Mouse (Mus musculus) C2C12 (cell line): ENCODE measurements around the gene Atp2a2. TPM values are rescaled to one million over a fixed set of nuclear protein-coding genes. Genes with fewer than 3 reads are reported as not detected.

Experiments used
- H3K27me3 ChIP-seq: one replicate; pipeline ENCODE4 v1.6.1; 2011; ENCODE audit not compliant: control insufficient read depth, insufficient read depth, insufficient read length
- H3K36me3 ChIP-seq: one replicate; pipeline ENCODE4 v1.6.1; 2011; ENCODE audit not compliant: control insufficient read depth, insufficient read depth
- H3K4me3 ChIP-seq: one replicate; pipeline ENCODE4 v1.5.1; 2011; ENCODE audit warnings: mild to moderate bottlenecking, control low read depth; ENCODE audit not compliant: poor library complexity, insufficient read depth, severe bottlenecking
- H3K79me2 ChIP-seq: one replicate; pipeline ENCODE4 v1.6.1; 2011; ENCODE audit not compliant: control insufficient read depth, insufficient read depth
- H3K79me3 ChIP-seq: one replicate; pipeline ENCODE4 v1.6.1; 2011; ENCODE audit warnings: low read depth, control low read depth
- H3ac ChIP-seq: one replicate; pipeline ENCODE3; 2011; ENCODE audit warnings: low read depth; ENCODE audit not compliant: control insufficient read depth, insufficient read length
- CEBPB ChIP-seq: IDR thresholded peaks from one replicate; pipeline ENCODE4 v1.6.1; 2011; ENCODE audit warnings: low read depth, mild to moderate bottlenecking, control low read depth, moderate library complexity
- CTCF ChIP-seq: IDR thresholded peaks from one replicate; pipeline ENCODE4 v1.5.1; 2011; ENCODE audit not compliant: control insufficient read depth, insufficient read depth, insufficient read length
- FOSL1 ChIP-seq: IDR thresholded peaks from one replicate; pipeline ENCODE4 v1.8.0; 2011; ENCODE audit warnings: mild to moderate bottlenecking, low read length; ENCODE audit not compliant: poor library complexity, insufficient read depth, severe bottlenecking
- MAX ChIP-seq: IDR thresholded peaks from one replicate; pipeline ENCODE4 v1.6.1; 2011; ENCODE audit warnings: mild to moderate bottlenecking, control low read depth
- MYOD1 ChIP-seq: IDR thresholded peaks from one replicate; pipeline ENCODE4 v1.6.1; 2011; ENCODE audit warnings: low read depth; ENCODE audit not compliant: control insufficient read depth, insufficient read length
- MYOG ChIP-seq: IDR thresholded peaks from one replicate; pipeline ENCODE4 v1.6.1; 2011; ENCODE audit not compliant: control insufficient read depth, insufficient read length; ENCODE audit errors: extremely low read depth
- USF1 ChIP-seq: IDR thresholded peaks from one replicate; pipeline ENCODE4 v1.6.1; 2011; ENCODE audit warnings: low read depth, mild to moderate bottlenecking, control low read depth, moderate library complexity
- polyA plus RNA-seq: library from polyadenylated mRNA; unstranded; fragments of >200 nt; fragmentation: generic; extraction: Trizol; gene quantifications from one replicate; pipeline ENCODE4 v1.2.1, GENCODE M21; 2012; ENCODE audit warnings: missing spikeins

Gene Atp2a2
- polyA plus RNA-seq, 1 experiment, result 101 TPM

DNA sequence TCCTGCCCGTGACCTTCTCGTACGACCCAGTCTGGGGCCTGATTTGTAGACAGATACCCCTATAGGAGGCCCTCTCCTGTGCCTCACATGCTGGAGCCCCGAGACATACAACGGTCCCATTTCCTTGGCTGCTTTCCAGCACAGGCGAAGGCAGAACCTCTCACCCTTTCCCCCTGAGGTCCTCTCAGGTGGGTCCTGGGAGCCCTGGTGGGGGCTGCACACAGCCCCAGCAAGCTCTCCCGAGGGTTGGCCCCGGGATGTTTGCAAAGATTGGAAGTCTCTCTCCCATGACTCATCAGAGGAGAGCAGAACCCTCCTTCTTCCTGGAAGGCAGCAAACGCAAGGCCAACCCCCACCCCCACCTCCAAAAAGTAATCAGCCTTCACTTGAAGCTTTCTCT, 9.4 kb upstream of the Atp2a2 start:
- TF ChIP-seq MYOD1, result no peak
- TF ChIP-seq USF1, result no peak
- no peak for TF ChIP-seq CTCF
- no peak for TF ChIP-seq MAX
- no peak for TF ChIP-seq CEBPB
- TF ChIP-seq MYOG, result no peak
- no peak for TF ChIP-seq FOSL1
- no peak overlapping the region for H3K4me3 ChIP-seq

DNA sequence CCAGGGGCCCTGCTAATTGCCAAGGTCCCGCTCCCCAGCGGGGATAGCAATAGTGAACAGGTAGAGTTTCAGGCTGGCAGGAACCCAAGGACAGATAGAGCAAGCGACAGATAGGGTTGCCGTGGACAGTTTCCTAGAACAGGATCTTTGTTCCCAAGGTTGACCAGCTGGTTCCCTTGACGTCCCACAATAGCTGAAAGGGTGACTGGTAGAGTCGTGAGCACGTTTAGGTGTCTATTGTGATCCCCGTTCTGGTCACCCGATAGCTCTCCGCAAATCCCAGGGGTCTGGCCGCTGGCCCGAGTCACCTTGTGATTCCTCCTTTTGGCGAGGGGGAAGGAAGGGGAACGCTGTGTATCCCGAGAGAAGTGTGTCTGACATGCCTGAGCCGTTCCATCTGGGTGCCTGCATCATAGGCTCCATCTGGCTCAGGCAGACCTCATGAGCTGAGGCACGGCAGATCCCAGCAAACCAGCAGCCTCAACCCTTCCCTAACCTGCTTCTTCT, 8.7 kb upstream of the Atp2a2 start:
- Histone ChIP-seq H3K79me2 (no peaks in the 10 kb centered on the region), H3ac (no peak overlapping the region), H3K79me3 (no peaks in the 10 kb centered on the region), H3K36me3 (no peaks in the 10 kb centered on the region), H3K4me3 (no peak overlapping the region), H3K27me3 (no peaks in the 10 kb centered on the region)
- TF ChIP-seq MYOG (no peak), CTCF (no peak), FOSL1 (no peak), MAX (no peak), MYOD1 (no peak), USF1 (no peak), CEBPB (no peak)

More for the DNA sequence above, 9.4 kb upstream of the Atp2a2 start:
- Histone ChIP-seq H3K36me3 (no peaks in the 10 kb centered on the region), H3K79me2 (no peaks in the 10 kb centered on the region), H3K27me3 (no peaks in the 10 kb centered on the region), H3ac (no peak overlapping the region), H3K79me3 (no peaks in the 10 kb centered on the region)

DNA sequence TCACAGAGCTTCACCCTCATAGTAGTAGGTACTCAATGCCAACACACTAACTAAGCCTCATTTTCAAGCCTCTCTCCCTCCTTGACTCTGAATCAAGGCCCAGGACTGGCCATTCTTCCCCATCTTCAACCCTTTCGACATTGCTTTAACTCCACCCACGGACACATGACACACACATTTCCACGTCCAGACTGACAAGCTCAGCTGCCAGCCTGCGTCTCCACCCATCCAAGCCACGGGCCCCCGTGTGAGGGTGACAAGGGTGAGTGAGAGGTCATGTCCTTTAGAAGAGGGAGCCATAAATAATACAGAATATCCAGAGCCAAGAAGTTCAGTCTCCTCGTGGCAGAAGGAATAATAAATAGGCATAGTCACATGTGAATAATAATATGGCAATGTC, 7.6 kb upstream of the Atp2a2 start:
- Histone ChIP-seq H3ac (no peak overlapping the region), H3K36me3 (no peaks in the 10 kb centered on the region), H3K79me3 (no peaks in the 10 kb centered on the region), H3K79me2 (no peaks in the 10 kb centered on the region), H3K27me3 (no peaks in the 10 kb centered on the region), H3K4me3 (no peak overlapping the region)
- TF ChIP-seq CTCF (no peak), FOSL1 (no peak), MYOG (no peak), USF1 (no peak), MAX (no peak), MYOD1 (no peak), CEBPB (no peak)

DNA sequence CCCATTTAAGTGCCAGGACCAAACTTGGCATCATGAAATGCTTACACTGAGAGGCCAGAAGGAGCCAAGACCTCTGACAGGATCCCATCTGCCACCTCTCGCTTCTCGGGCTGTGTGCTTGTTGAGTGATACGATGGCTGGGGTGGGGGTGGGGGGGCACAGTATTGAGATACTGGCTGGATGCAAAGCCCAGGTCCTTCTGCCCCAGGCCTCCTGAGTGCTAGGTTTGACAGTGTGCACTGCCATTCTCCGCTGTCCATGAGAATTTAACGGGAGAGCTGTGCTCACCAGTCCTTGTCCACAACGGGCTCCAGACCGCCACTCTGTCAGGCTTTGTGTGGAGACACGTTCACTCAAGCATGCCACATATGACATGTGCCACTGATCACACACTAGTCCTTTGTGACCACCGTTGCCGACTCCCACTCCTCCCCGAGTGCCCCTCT, 6.9 kb upstream of the Atp2a2 start:
- Histone ChIP-seq H3K4me3 (no peak overlapping the region), H3K79me2 (no peaks in the 10 kb centered on the region), H3ac (no peak overlapping the region), H3K27me3 (no peaks in the 10 kb centered on the region), H3K79me3 (no peaks in the 10 kb centered on the region), H3K36me3 (no peaks in the 10 kb centered on the region)
- TF ChIP-seq USF1, result no peak
- no peak for TF ChIP-seq CEBPB
- no peak for TF ChIP-seq MYOD1
- no peak for TF ChIP-seq MAX
- TF ChIP-seq FOSL1, result no peak
- no peak for TF ChIP-seq CTCF
- no peak for TF ChIP-seq MYOG

DNA sequence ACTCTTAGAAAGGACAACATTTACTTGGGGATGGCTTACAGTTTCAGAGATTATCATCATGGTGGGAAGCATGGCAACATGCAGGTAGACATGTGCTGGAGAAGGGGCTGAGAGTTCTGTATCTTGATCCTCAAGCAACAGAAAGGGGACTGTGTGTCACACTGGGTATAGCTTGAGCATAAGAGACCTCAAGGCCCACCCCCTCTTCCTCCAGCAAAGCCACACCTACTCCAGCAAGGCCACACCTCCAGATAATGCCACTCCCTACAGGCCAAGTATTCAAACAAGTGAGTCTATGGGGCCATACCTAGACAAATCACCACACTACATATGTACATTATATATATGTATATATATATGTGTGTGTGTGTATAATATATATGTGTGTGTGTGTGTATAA, 5.4 kb upstream of the Atp2a2 start:
- H3ac ChIP-seq, result no peak overlapping the region
- H3K4me3 ChIP-seq, result no peak overlapping the region
- no peak for TF ChIP-seq USF1
- no peaks in the 10 kb centered on the region for H3K27me3 ChIP-seq
- H3K36me3 ChIP-seq, result no peaks in the 10 kb centered on the region
- H3K79me2 ChIP-seq, result no peaks in the 10 kb centered on the region
- no peaks in the 10 kb centered on the region for H3K79me3 ChIP-seq

DNA sequence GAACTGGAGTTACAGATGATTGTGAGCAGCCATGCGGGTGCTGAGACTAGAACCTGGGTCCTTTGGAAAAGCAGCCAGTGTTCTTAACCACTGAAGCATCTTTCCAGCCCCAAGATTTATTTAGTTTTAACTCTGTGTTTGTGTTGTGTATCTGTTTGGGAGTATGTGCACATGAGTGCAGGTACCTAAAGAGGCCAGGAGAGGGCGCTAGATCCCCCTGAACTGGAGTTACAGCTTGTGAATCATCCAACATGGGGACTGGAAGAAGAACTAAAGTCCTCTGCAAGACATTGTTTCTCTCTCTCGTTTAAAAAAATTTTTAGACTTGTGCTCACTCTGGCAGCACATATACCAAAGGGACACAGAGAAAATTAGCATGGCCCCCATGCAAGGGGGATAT, 4.4 kb upstream of the Atp2a2 start:
- no peaks in the 10 kb centered on the region for H3K36me3 ChIP-seq
- TF ChIP-seq MYOD1, result no peak
- no peak for TF ChIP-seq MAX
- no peak for TF ChIP-seq USF1
- TF ChIP-seq CEBPB, result no peak
- TF ChIP-seq CTCF, result no peak
- no peak for TF ChIP-seq MYOG
- TF ChIP-seq FOSL1, result no peak
- H3K79me3 ChIP-seq, result no peaks in the 10 kb centered on the region
- H3K79me2 ChIP-seq, result peaks cover 4% of the 10 kb centered on the region
- no peaks in the 10 kb centered on the region for H3K27me3 ChIP-seq
- no peak overlapping the region for H3K4me3 ChIP-seq
- no peak overlapping the region for H3ac ChIP-seq
